Mouse (Mus musculus): Measurements from ENCODE around the gene Ugt1a2. TPM values are rescaled to one million over a fixed set of nuclear protein-coding genes. Genes with fewer than 3 reads are reported as not detected.
A peak's percentile ranks its signal among the peaks of the same experiment; 100 is the strongest.
"Not testable (repeated sequence)": the region's sequence is repeated elsewhere in the genome, so short reads cannot be mapped to it uniquely, and the experiment has no call there.

Gene Ugt1a2
- not detected in 2 replicates for polyA plus RNA-seq (2015; fragmentation: Nextera tagmentation; extraction: Ambion mirVana)

GRCm38 (mm10) chr1:88200456-88200855 is at the start of gene Ugt1a2:
TSS of gene Ugt1a2 (plus strand) at chr1:88200601.
- no peak within 1 kb of the TSS for H3K27ac ChIP-seq (ENCODE audit: low read depth)
- peaks cover 10% of the 10 kb centered on the region for H3K4me1 ChIP-seq (ENCODE audit: insufficient read depth)
- 72% methylated on average over 7 of the region's 7 CpGs for WGBS (ENCODE audit: insufficient replicate concordance)
- no peaks in the 10 kb centered on the region for H3K27me3 ChIP-seq (ENCODE audit: insufficient read depth, low read length)
- H3K4me3 ChIP-seq (ENCODE audit: low read depth, low read length) = no peak within 1 kb of the TSS
- H3K9ac ChIP-seq (replicated peaks) = no peak within 1 kb of the TSS
- no peak within 1 kb of the TSS for H3K4me2 ChIP-seq (ENCODE audit: low read depth, low read length)
- TF ChIP-seq EP300 (IDR thresholded peaks at IDR 0.05; ENCODE audit: low read depth) (no peak), CTCF (IDR thresholded peaks at IDR 0.05; ENCODE audit: low read depth) (no peak)
- no peaks in the 10 kb centered on the region for H3K9me3 ChIP-seq (ENCODE audit: low read length)
- ATAC-seq = no peak
- DNase-seq = no peak
- H3K36me3 ChIP-seq (replicated peaks; ENCODE audit: insufficient read depth, low read length) = no peaks in the 10 kb centered on the region

DNA sequence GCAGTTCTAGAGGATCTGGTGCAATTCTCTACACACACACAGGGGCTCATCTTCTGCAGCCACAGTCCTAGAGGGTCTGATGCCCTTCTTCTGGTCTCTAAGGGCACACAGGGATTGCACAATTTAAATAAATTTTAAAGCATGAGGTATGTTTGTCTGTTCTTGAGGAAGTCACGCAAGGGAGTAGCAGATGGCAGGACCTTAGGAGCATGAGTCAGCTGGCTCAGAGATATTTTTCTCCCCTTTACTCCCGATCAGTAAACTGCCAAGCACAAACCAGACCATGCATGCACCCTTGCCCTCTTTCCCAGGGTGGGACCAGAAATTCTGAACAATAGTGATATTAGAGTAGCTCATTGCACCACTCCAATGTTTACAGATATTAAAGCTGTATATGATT is 42.0 kb upstream of the Ugt1a2 start:
- no peak for ATAC-seq
- no peak for TF ChIP-seq CTCF (IDR thresholded peaks at IDR 0.05; ENCODE audit: low read depth)
- TF ChIP-seq EP300 (IDR thresholded peaks at IDR 0.05; ENCODE audit: low read depth) = no peak

DNA sequence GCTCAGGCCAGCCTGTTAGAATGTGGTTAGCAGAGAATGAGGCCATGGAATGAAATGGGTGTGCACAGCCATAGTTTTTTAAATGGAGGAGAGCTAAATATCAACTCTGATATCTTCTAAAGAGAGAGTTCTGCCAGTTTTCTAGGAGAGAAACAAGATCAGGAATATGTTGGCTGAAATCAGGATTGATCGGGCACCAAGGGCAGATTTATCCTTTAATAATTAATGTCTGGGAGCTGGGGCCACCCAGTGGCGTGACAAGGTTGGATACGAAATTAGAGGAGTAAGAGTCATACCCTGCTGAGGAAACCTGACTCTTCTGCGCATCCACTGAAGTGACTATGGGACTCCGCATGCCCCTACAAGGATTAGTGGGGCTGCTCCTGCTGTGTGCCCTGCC is 34.7 kb upstream of the Ugt1a2 start, which contains the start of gene Ugt1a5:
Ugt1a5 (plus strand) TSS at position 302 of the 400 bp plus-strand sequence.
- WGBS (ENCODE audit: insufficient replicate concordance) = 81% methylated on average over 5 of the region's 5 CpGs
- no peak within 1 kb of the TSS for H3K9ac ChIP-seq (replicated peaks)

More for the DNA sequence above, 42.0 kb upstream of the Ugt1a2 start:
- Histone ChIP-seq H3K4me1 (ENCODE audit: insufficient read depth) (no peaks in the 10 kb centered on the region), H3K9ac (replicated peaks) (no peak overlapping the region), H3K27me3 (ENCODE audit: insufficient read depth, low read length) (no peaks in the 10 kb centered on the region), H3K27ac (ENCODE audit: low read depth) (no peak overlapping the region), H3K9me3 (ENCODE audit: low read length) (no peaks in the 10 kb centered on the region), H3K4me3 (ENCODE audit: low read depth, low read length) (no peak overlapping the region), H3K36me3 (replicated peaks; ENCODE audit: insufficient read depth, low read length) (no peaks in the 10 kb centered on the region), H3K4me2 (ENCODE audit: low read depth, low read length) (no peak overlapping the region)
- 40% methylated on average over 2 of the region's 2 CpGs for WGBS (ENCODE audit: insufficient replicate concordance)
- no peak for DNase-seq

DNA sequence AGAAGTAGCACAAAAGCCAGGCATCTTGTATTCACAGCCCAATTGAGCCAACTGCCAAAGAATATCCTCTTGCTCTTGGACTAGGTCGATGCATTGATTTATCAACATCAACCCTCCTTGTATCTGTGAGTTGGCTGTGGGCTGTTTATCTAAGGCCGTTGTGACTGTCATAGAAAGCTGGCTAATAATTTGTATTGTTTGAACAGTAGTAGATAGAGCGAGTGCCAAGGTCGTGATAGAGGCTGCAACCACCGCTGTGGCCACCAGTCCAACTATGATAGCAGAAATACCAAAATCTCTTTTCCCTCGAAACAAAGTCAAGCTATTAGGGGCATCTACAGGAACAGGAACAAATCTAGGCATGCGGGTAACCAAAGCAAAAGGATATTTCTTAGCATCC is 28.2 kb upstream of the Ugt1a2 start:
- H3K27me3 ChIP-seq (ENCODE audit: insufficient read depth, low read length); H3K4me1 ChIP-seq (ENCODE audit: insufficient read depth); ATAC-seq; H3K9ac ChIP-seq (replicated peaks); H3K4me2 ChIP-seq (ENCODE audit: low read depth, low read length); H3K36me3 ChIP-seq (replicated peaks; ENCODE audit: insufficient read depth, low read length); DNase-seq; H3K4me3 ChIP-seq (ENCODE audit: low read depth, low read length); H3K9me3 ChIP-seq (ENCODE audit: low read length); H3K27ac ChIP-seq (ENCODE audit: low read depth): not testable (repeated sequence)
- 77% methylated on average over 5 of the region's 7 CpGs for WGBS (ENCODE audit: insufficient replicate concordance)

More for the DNA sequence above, 34.7 kb upstream of the Ugt1a2 start, which contains the start of gene Ugt1a5:
- no peak for DNase-seq
- no peaks in the 10 kb centered on the region for H3K4me1 ChIP-seq (ENCODE audit: insufficient read depth)
- ATAC-seq = no peak
- no peaks in the 10 kb centered on the region for H3K27me3 ChIP-seq (ENCODE audit: insufficient read depth, low read length)
- H3K36me3 ChIP-seq (replicated peaks; ENCODE audit: insufficient read depth, low read length) = no peaks in the 10 kb centered on the region
- H3K4me2 ChIP-seq (ENCODE audit: low read depth, low read length) = no peak within 1 kb of the TSS
- no peak within 1 kb of the TSS; the same call in 1 of the 2 replicates for H3K27ac ChIP-seq (ENCODE audit: low read depth)
- no peak for TF ChIP-seq CTCF (IDR thresholded peaks at IDR 0.05; ENCODE audit: low read depth)
- no peak within 1 kb of the TSS for H3K4me3 ChIP-seq (ENCODE audit: low read depth, low read length)
- H3K9me3 ChIP-seq (ENCODE audit: low read length) = no peaks in the 10 kb centered on the region

DNA sequence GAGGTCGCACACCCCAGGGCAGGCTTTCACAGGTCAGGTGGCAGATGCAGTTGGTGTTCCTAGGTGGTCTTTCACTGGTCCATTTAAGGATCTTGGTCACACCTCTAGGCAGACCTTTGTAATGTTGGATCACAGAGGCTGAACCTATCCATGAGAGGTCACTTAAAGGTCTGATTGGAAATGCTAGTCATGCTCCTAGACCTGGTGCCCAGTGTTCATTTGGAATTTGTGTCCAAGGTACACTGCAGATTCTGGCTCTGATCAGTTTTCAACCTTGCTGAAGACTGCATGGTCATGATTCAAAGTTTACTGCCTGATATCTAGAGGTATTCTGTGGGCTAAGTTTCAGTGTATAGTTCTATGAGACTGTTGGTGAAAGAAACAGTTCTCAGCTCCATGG is 20.7 kb upstream of the Ugt1a2 start:
- H3K4me3 ChIP-seq (ENCODE audit: low read depth, low read length) = no peak overlapping the region
- H3K27ac ChIP-seq (ENCODE audit: low read depth) = peak overlapping the region; percentile 41; the same call in 1 of the 2 replicates
- TF ChIP-seq EP300 (IDR thresholded peaks at IDR 0.05; ENCODE audit: low read depth) (no peak), CTCF (IDR thresholded peaks at IDR 0.05; ENCODE audit: low read depth) (no peak)
- 50% methylated on average over 1 of the region's 1 CpGs for WGBS (ENCODE audit: insufficient replicate concordance)
- no peak for DNase-seq
- no peak overlapping the region for H3K9ac ChIP-seq (replicated peaks)
- H3K4me1 ChIP-seq (ENCODE audit: insufficient read depth) = no peaks in the 10 kb centered on the region
- peaks cover 11% of the 10 kb centered on the region for H3K9me3 ChIP-seq (ENCODE audit: low read length)
- no peaks in the 10 kb centered on the region for H3K36me3 ChIP-seq (replicated peaks; ENCODE audit: insufficient read depth, low read length)
- H3K4me2 ChIP-seq (ENCODE audit: low read depth, low read length) = no peak overlapping the region
- no peaks in the 10 kb centered on the region for H3K27me3 ChIP-seq (ENCODE audit: insufficient read depth, low read length)
- ATAC-seq = peak; percentile 75

GRCm38 (mm10) chr1:88186325-88186935 is 14.0 kb upstream of the Ugt1a2 start:
- DNase-seq (no peak), ATAC-seq (no peak)
- no peaks in the 10 kb centered on the region for H3K4me1 ChIP-seq (ENCODE audit: insufficient read depth)
- WGBS (ENCODE audit: insufficient replicate concordance) = 73% methylated on average over 5 of the region's 5 CpGs
- H3K4me2 ChIP-seq (ENCODE audit: low read depth, low read length) = no peak overlapping the region
- no peak overlapping the region for H3K9ac ChIP-seq (replicated peaks)
- H3K27me3 ChIP-seq (ENCODE audit: insufficient read depth, low read length) = no peaks in the 10 kb centered on the region
- H3K27ac ChIP-seq (ENCODE audit: low read depth) = no peak overlapping the region
- no peaks in the 10 kb centered on the region for H3K36me3 ChIP-seq (replicated peaks; ENCODE audit: insufficient read depth, low read length)
- TF ChIP-seq EP300 (IDR thresholded peaks at IDR 0.05; ENCODE audit: low read depth) = no peak
- TF ChIP-seq CTCF (IDR thresholded peaks at IDR 0.05; ENCODE audit: low read depth) = no peak
- no peaks in the 10 kb centered on the region for H3K9me3 ChIP-seq (ENCODE audit: low read length)
- H3K4me3 ChIP-seq (ENCODE audit: low read depth, low read length) = no peak overlapping the region

Measured in liver, postnatal 0 days (tissue).